Mouse (Mus musculus): Measurements from ENCODE around the gene St7l.

DNA sequence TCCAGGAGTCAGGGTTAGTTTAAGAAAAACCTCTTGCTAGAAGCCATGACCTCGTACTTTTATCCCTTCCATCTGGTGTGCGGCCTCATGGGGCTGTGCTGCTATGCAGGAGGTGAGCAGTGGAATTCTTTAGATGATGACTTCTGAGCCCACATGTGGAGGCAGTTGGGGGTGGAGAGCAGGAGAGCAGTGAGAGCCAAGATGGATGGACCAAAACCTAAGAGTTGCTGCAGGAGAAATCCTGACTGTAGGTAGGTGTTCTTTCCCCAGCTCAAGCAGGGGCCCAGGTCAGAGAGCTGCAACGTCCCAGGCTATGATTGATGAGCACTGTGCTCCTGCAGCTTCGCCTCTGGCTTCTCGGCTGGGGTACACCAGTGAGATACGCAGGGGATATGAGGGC, 76.9 kb downstream of the St7l start:
- no peak for TF ChIP-seq POLR2A (IDR thresholded peaks at IDR 0.05; ENCODE audit: borderline replicate concordance, extremely low read depth, insufficient read depth, insufficient read length, poor library complexity, severe bottlenecking)
- TF ChIP-seq CTCF (IDR thresholded peaks at IDR 0.05; ENCODE audit: borderline replicate concordance, extremely low read depth, insufficient read depth, insufficient read length): no peak
